Mouse (Mus musculus) hindbrain, embryonic 13.5 days (tissue): ENCODE data around the gene Tfeb. TPM values are rescaled to one million over a fixed set of nuclear protein-coding genes. Genes with fewer than 3 reads are reported as not detected.
A peak's percentile ranks its signal among the peaks of the same experiment; 100 is the strongest.

Experiments
- ATAC-seq: fragments of 200-750 bp; cut with Nextera tagmentation; 2 replicates; pipeline ENCODE4 v1.8.0; 2017; ENCODE audit warnings: moderate TSS enrichment; ENCODE audit not compliant: low FRiP score
- H3K27ac ChIP-seq: fragments of 300-500 bp; sonication (generic); 2 replicates; pipeline ENCODE4 v1.5.1; 2015; ENCODE audit warnings: inconsistent platforms, mild to moderate bottlenecking, moderate library complexity
- H3K27me3 ChIP-seq: fragments of 300-500 bp; sonication (generic); 2 replicates; pipeline ENCODE4 v1.6.1; 2015; ENCODE audit warnings: mild to moderate bottlenecking, inconsistent platforms
- H3K36me3 ChIP-seq: fragments of 300-500 bp; sonication (generic); 2 replicates; pipeline ENCODE4 v1.6.1; 2015; ENCODE audit warnings: mild to moderate bottlenecking, inconsistent platforms
- H3K4me1 ChIP-seq: fragments of 300-500 bp; sonication (generic); replicated peaks from 2 replicates; pipeline ENCODE4 v1.6.1; 2015; ENCODE audit warnings: inconsistent platforms
- H3K4me2 ChIP-seq: fragments of 300-500 bp; sonication (generic); 2 replicates; pipeline ENCODE4 v1.6.1; 2015; ENCODE audit warnings: inconsistent platforms, mild to moderate bottlenecking, moderate library complexity
- H3K4me3 ChIP-seq: fragments of 300-500 bp; sonication (generic); 2 replicates; pipeline ENCODE4 v1.5.1; 2015; ENCODE audit warnings: mild to moderate bottlenecking, inconsistent platforms
- H3K9ac ChIP-seq: fragments of 300-500 bp; sonication (generic); 2 replicates; pipeline ENCODE4 v1.6.1; 2015; ENCODE audit warnings: mild to moderate bottlenecking, inconsistent platforms
- H3K9me3 ChIP-seq: fragments of 300-500 bp; sonication (generic); 2 replicates; pipeline ENCODE4 v1.6.1; 2016; ENCODE audit warnings: inconsistent platforms
- WGBS: fragments of 180-500 bp; shearing (Covaris S2); methylation state at CpG from one replicate; pipeline ENCODE4 v1.1.7; 2015; 5-methylcytosine and 5-hydroxymethylcytosine counted together
- polyA plus RNA-seq: library from polyadenylated mRNA; unstranded; fragments of >200 nt; fragmentation: Nextera tagmentation; extraction: Ambion mirVana; gene quantifications from 2 replicates; pipeline ENCODE4 v1.2.1, GENCODE M21; 2015

Gene Tfeb
- polyA plus RNA-seq, 1 experiment from 2014 or later, result 2.8 TPM

DNA sequence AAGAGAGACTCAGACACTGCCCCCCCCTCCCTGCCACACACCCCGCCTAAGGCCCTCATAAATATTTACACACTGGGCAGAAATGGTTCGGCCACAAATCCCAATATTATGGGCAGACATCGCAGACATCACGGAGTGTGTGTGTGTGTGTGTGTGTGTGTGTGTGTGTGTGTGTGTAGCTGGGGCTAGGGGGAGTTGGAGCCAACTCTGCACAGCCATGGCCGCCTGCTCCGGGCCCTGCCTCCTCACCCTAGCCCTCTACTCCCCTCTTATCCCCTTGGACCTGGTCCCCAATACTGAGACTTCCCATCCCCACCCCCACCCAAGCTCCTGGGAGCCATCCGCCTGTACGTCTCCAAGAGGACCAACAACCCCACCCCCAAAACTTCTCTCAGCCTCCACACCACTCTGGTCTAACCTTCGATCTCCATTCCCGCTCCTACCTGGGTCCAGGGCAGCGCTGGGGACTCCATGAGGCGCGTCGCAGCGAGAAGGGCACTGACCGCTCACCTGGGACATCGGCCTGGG is 95.7 kb downstream of the Tfeb start:
- H3K4me3 ChIP-seq, result peak overlapping the region; percentile 53
- WGBS, result 2% methylated on average over 16 of the region's 17 CpGs
- ATAC-seq, result peak; percentile 57; the same call in 1 of the 2 replicates
- no peaks in the 10 kb centered on the region for H3K36me3 ChIP-seq
- H3K4me2 ChIP-seq, result peak overlapping the region; percentile 88
- H3K4me1 ChIP-seq, result peaks cover 38% of the 10 kb centered on the region
- peak overlapping the region; percentile 35; the same call in 1 of the 2 replicates for H3K27ac ChIP-seq
- no peaks in the 10 kb centered on the region for H3K9me3 ChIP-seq
- H3K27me3 ChIP-seq, result peaks cover 74% of the 10 kb centered on the region
- H3K9ac ChIP-seq, result peak overlapping the region; percentile 72

DNA sequence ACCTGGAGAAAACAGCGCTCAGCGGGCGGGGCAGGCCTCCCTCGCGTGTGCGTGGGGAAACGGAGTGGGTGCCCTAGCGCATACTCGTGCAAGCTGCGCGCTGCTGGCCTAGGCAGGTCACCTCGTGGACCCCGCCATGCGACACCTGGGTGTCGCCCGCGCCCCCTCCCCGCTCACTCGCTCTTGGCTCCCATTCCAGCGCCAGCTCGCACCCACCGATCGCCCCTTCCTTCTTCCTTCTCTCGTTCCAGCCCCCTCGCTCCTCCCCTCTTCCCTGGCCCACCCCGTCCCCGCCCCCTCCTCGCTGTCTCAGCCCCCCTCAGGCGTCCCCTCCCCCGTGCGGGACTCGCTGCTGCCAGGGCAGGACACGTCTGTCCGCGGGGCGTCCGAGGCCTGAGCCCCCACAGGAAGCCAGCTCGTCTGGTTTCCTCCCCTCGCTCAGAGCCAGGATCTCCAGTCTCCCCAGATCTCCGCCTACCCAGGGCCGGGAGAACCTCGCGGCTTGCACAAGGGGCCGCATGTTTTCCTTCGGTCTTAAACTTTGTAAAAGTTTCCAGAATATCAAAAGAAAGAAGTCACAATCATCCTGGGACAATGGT is 96.3 kb downstream of the Tfeb start:
- Histone ChIP-seq H3K27ac (peak overlapping the region; percentile 35; the same call in 1 of the 2 replicates), H3K4me3 (peak overlapping the region; percentile 53), H3K9ac (peak overlapping the region; percentile 72), H3K4me1 (peaks cover 38% of the 10 kb centered on the region), H3K4me2 (peak overlapping the region; percentile 88), H3K9me3 (no peaks in the 10 kb centered on the region), H3K36me3 (no peaks in the 10 kb centered on the region), H3K27me3 (peaks cover 79% of the 10 kb centered on the region)
- 1% methylated on average over 44 of the region's 45 CpGs for WGBS
- ATAC-seq, result peak; percentile 43; the same call in 1 of the 2 replicates

DNA sequence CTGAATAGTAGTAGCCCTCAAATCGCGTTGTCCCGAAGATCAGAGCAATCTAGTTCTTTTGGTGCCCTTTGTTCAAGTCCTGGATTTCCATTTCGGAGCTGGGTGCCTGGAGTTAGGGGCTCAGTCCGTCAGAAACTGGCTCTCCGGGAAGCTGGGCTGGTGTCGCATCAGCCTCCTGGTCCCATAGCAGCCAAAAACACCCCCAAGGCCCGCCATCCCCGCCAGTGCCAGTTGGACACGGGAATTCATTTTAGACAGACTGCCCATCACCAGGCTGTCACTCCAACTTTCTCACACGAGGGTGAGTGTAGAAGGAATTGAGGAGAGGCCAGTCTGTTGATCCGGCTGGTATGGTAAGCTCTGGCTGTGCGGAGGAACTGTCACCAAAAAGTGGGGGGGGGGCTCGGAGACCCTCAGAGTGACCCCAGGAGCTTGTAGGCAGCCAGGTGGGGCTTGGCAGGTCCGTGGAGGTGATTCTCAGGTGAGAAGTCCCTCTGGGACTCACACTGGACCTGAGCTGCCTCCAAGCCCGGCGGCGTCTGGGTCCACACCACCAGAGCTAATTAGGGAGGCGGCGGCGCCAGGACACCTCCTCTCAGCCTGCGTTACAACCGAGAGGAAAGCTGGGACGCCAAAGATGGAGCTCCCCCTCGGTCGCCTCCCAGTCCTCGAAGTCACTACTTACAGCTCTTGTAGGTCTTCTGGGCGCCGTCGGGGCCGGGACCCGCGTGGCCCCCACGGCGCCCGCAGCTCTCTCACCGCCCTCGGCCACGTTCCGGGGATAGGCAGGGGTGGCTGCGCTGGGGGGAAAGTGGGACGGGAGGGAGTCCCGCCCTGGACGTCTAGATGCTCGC is 97.0 kb downstream of the Tfeb start:
- Histone ChIP-seq H3K27ac (no peak overlapping the region), H3K36me3 (no peaks in the 10 kb centered on the region), H3K9me3 (no peaks in the 10 kb centered on the region), H3K9ac (peak overlapping the region; percentile 72; the same call in 1 of the 2 replicates), H3K4me1 (peaks cover 38% of the 10 kb centered on the region), H3K4me3 (peak overlapping the region; percentile 53), H3K27me3 (peaks cover 83% of the 10 kb centered on the region), H3K4me2 (peak overlapping the region; percentile 88)
- WGBS, result under 1% methylated on average over 45 of the region's 45 CpGs
- ATAC-seq, result no peak

DNA sequence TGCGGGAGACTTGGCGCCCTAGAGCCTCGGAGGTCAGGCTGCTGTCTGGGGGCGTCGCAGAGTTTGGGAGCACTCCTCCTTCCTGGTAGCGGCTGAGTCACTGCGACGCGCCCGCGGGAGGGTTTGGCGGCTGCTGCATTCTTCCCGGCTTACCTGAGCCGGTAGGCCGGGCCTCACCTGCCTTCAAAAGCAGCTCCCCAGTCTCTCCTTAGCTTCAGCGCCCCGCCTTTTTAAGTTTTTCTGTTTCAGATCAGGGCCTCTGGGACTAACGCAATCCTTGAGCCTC is 97.6 kb downstream of the Tfeb start, which contains the start of gene Mdfi:
Gene Mdfi, minus strand, starts transcription at position 210 of the 286 bp plus-strand sequence.
- Histone ChIP-seq H3K27ac (no peak within 1 kb of the TSS), H3K4me2 (peak within 1 kb of the TSS; percentile 88), H3K9ac (peak within 1 kb of the TSS; percentile 72; the same call in 1 of the 2 replicates), H3K4me3 (peak within 1 kb of the TSS; percentile 53), H3K36me3 (no peaks in the 10 kb centered on the region), H3K4me1 (peaks cover 38% of the 10 kb centered on the region), H3K27me3 (peaks cover 83% of the 10 kb centered on the region), H3K9me3 (no peaks in the 10 kb centered on the region)
- 4% methylated on average over 18 of the region's 18 CpGs for WGBS
- ATAC-seq, result no peak

DNA sequence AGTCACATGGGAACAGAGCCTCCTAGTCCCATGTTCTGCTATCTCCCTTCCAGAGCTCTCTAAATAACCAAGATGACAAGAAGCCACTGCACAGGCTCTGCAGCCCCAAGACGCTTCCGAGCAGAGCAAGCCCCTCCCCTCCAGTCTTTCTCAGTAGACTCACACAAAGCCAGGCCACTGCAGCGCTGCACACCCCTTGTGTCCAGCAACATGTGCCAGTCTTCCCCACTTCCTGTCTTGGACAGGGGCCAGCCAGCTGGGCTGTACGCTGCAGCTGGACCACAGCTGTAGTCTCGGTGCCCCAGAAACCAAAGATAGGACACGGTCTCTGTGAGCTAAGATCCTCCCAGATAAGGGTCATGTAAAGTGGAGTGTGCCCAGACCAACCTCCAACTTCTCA is 101.0 kb downstream of the Tfeb start:
- no peak for ATAC-seq
- WGBS, result 52% methylated on average over 6 of the region's 6 CpGs
- peaks cover 52% of the 10 kb centered on the region for H3K27me3 ChIP-seq
- no peak overlapping the region for H3K4me3 ChIP-seq
- H3K9me3 ChIP-seq, result no peaks in the 10 kb centered on the region
- no peaks in the 10 kb centered on the region for H3K36me3 ChIP-seq
- H3K4me2 ChIP-seq, result no peak overlapping the region
- H3K9ac ChIP-seq, result no peak overlapping the region
- H3K4me1 ChIP-seq, result peaks cover 17% of the 10 kb centered on the region
- H3K27ac ChIP-seq, result no peak overlapping the region

DNA sequence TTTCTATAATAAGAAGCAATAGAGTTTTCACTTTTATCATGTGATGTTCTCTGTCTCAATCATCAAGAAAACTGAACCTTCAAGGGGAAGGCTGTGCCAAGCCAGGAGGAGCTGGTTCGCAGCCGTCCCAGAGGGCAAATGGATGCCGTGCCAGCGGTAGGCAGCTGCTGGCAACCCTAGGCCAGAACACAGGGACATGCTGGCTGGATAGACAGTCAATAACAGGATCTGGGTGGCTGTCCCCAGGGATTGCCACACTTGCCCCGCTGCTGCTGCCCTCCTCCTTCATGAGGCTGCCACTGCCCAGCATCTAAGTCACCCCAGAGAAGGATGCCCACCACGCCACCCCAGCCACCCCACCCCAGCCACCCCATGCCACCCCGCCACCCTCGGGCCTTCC is 104.7 kb downstream of the Tfeb start:
- Histone ChIP-seq H3K36me3 (no peaks in the 10 kb centered on the region), H3K27ac (no peak overlapping the region)

More for the DNA sequence above, 104.7 kb downstream of the Tfeb start:
- Histone ChIP-seq H3K4me2 (no peak overlapping the region), H3K9me3 (no peaks in the 10 kb centered on the region; the same call in 1 of the 2 replicates), H3K4me3 (no peak overlapping the region), H3K27me3 (peaks cover 17% of the 10 kb centered on the region), H3K4me1 (no peaks in the 10 kb centered on the region; the same call in 1 of the 2 replicates), H3K9ac (no peak overlapping the region)
- 84% methylated on average over 8 of the region's 8 CpGs for WGBS
- no peak for ATAC-seq

Other genes starting within 250 kb of the Tfeb start
- 23.4 and 23.5 TPM in 2 replicates for gene Taf8, start 234.7 kb upstream of the Tfeb start, polyA plus RNA-seq
- 74.3 and 75.2 TPM in 2 replicates for gene Ccnd3, start 232.0 kb upstream of the Tfeb start, polyA plus RNA-seq
- gene Bysl, start 125.5 kb upstream of the Tfeb start, polyA plus RNA-seq, result 33.9 and 34.2 TPM in 2 replicates
- 42.5 and 44.8 TPM in 2 replicates for gene Med20, start 125.4 kb upstream of the Tfeb start, polyA plus RNA-seq
- 2.1 and 2.7 TPM in 2 replicates for gene Gm20517, start 125.4 kb upstream of the Tfeb start, polyA plus RNA-seq
- 8.6 and 9.1 TPM in 2 replicates for gene Usp49, start 106.3 kb upstream of the Tfeb start, polyA plus RNA-seq
- gene Tomm6, start 48.6 kb upstream of the Tfeb start, polyA plus RNA-seq, result 289 and 295 TPM in 2 replicates
- gene Frs3, start 48.0 kb upstream of the Tfeb start, polyA plus RNA-seq, result 28.6 and 32.9 TPM in 2 replicates
- gene Gm21981, start 42.6 kb upstream of the Tfeb start, polyA plus RNA-seq, result 0.52 and 0.71 TPM in 2 replicates
- 0.43 and 0.52 TPM in 2 replicates for gene Prickle4, start 42.3 kb upstream of the Tfeb start, polyA plus RNA-seq
- not detected in 2 replicates for gene Pgc, start 10.2 kb upstream of the Tfeb start, polyA plus RNA-seq
- gene Mdfi, start 97.7 kb downstream of the Tfeb start, polyA plus RNA-seq, result 2.9 and 3.7 TPM in 2 replicates
- gene Foxp4, start 187.6 kb downstream of the Tfeb start, polyA plus RNA-seq, result 19.6 and 19.9 TPM in 2 replicates